Mouse (Mus musculus): ENCODE data around the gene Elmo1.

The Elmo1 gene

GRCm38 (mm10) chr13:20076521-20076920, 13.9 kb upstream of the Elmo1 start:
- no peaks in the 10 kb centered on the region for H3K36me3 ChIP-seq (ENCODE audit: control insufficient read depth, insufficient read depth, low read length, poor library complexity, severe bottlenecking)
- no peaks in the 10 kb centered on the region for H3K27me3 ChIP-seq (ENCODE audit: control insufficient read depth, insufficient read depth, low read length, poor library complexity, severe bottlenecking)
- no peak for DNase-seq (ENCODE audit: low read depth, low spot score)

- DNase-seq (ENCODE audit: low read depth, low spot score): no peak
- Histone ChIP-seq H3K27me3 (ENCODE audit: control insufficient read depth, insufficient read depth, low read length, poor library complexity, severe bottlenecking) (no peaks in the 10 kb centered on the region), H3K36me3 (ENCODE audit: control insufficient read depth, insufficient read depth, low read length, poor library complexity, severe bottlenecking) (no peaks in the 10 kb centered on the region)
These were observed 13.2 kb upstream of the Elmo1 start for GRCm38 (mm10) chr13:20077237-20077636.

GRCm38 (mm10) chr13:20090711-20091603, 561 bp downstream of the Elmo1 start:
- Histone ChIP-seq H3K36me3 (ENCODE audit: control insufficient read depth, insufficient read depth, low read length, poor library complexity, severe bottlenecking) (no peaks in the 10 kb centered on the region), H3K27me3 (ENCODE audit: control insufficient read depth, insufficient read depth, low read length, poor library complexity, severe bottlenecking) (no peaks in the 10 kb centered on the region)
- peak; percentile 72 for DNase-seq (ENCODE audit: low read depth, low spot score)

GRCm38 (mm10) chr13:20091604-20091926, 1.2 kb downstream of the Elmo1 start:
- no peaks in the 10 kb centered on the region for H3K27me3 ChIP-seq (ENCODE audit: control insufficient read depth, insufficient read depth, low read length, poor library complexity, severe bottlenecking)
- no peaks in the 10 kb centered on the region for H3K36me3 ChIP-seq (ENCODE audit: control insufficient read depth, insufficient read depth, low read length, poor library complexity, severe bottlenecking)
- DNase-seq (ENCODE audit: low read depth, low spot score): no peak

- no peaks in the 10 kb centered on the region for H3K27me3 ChIP-seq (ENCODE audit: control insufficient read depth, insufficient read depth, low read length, poor library complexity, severe bottlenecking)
- H3K36me3 ChIP-seq (ENCODE audit: control insufficient read depth, insufficient read depth, low read length, poor library complexity, severe bottlenecking): no peaks in the 10 kb centered on the region
- peak; percentile 20 for DNase-seq (ENCODE audit: low read depth, low spot score)
These were observed 1.9 kb downstream of the Elmo1 start for GRCm38 (mm10) chr13:20092301-20092700.

- no peaks in the 10 kb centered on the region for H3K36me3 ChIP-seq (ENCODE audit: control insufficient read depth, insufficient read depth, low read length, poor library complexity, severe bottlenecking)
These were observed 3.1 kb downstream of the Elmo1 start for GRCm38 (mm10) chr13:20093307-20094045.

GRCm38 (mm10) chr13:20094916-20095700, 4.7 kb downstream of the Elmo1 start:
- H3K27me3 ChIP-seq (ENCODE audit: control insufficient read depth, insufficient read depth, low read length, poor library complexity, severe bottlenecking): no peaks in the 10 kb centered on the region
- no peak for DNase-seq (ENCODE audit: low read depth, low spot score)
- no peaks in the 10 kb centered on the region for H3K36me3 ChIP-seq (ENCODE audit: control insufficient read depth, insufficient read depth, low read length, poor library complexity, severe bottlenecking)

More at GRCm38 (mm10) chr13:20093307-20094045, 3.1 kb downstream of the Elmo1 start:
- DNase-seq (ENCODE audit: low read depth, low spot score): peak; percentile 73
- no peaks in the 10 kb centered on the region for H3K27me3 ChIP-seq (ENCODE audit: control insufficient read depth, insufficient read depth, low read length, poor library complexity, severe bottlenecking)

- DNase-seq (ENCODE audit: low read depth, low spot score): no peak
- H3K36me3 ChIP-seq (ENCODE audit: control insufficient read depth, insufficient read depth, low read length, poor library complexity, severe bottlenecking): no peaks in the 10 kb centered on the region
- no peaks in the 10 kb centered on the region for H3K27me3 ChIP-seq (ENCODE audit: control insufficient read depth, insufficient read depth, low read length, poor library complexity, severe bottlenecking)
These were observed 6.7 kb downstream of the Elmo1 start for GRCm38 (mm10) chr13:20097006-20097617.

- Histone ChIP-seq H3K27me3 (ENCODE audit: control insufficient read depth, insufficient read depth, low read length, poor library complexity, severe bottlenecking) (no peaks in the 10 kb centered on the region), H3K36me3 (ENCODE audit: control insufficient read depth, insufficient read depth, low read length, poor library complexity, severe bottlenecking) (no peaks in the 10 kb centered on the region)
- peak; percentile 24 for DNase-seq (ENCODE audit: low read depth, low spot score)
These were observed 7.7 kb downstream of the Elmo1 start for GRCm38 (mm10) chr13:20097934-20098593.

GRCm38 (mm10) chr13:20098594-20098965, 8.2 kb downstream of the Elmo1 start:
- DNase-seq (ENCODE audit: low read depth, low spot score): peak; percentile 13

GRCm38 (mm10) chr13:20099546-20099945, 9.2 kb downstream of the Elmo1 start:
- no peaks in the 10 kb centered on the region for H3K36me3 ChIP-seq (ENCODE audit: control insufficient read depth, insufficient read depth, low read length, poor library complexity, severe bottlenecking)
- DNase-seq (ENCODE audit: low read depth, low spot score): peak; percentile 32
- H3K27me3 ChIP-seq (ENCODE audit: control insufficient read depth, insufficient read depth, low read length, poor library complexity, severe bottlenecking): no peaks in the 10 kb centered on the region

More at GRCm38 (mm10) chr13:20098594-20098965, 8.2 kb downstream of the Elmo1 start:
- no peaks in the 10 kb centered on the region for H3K27me3 ChIP-seq (ENCODE audit: control insufficient read depth, insufficient read depth, low read length, poor library complexity, severe bottlenecking)
- H3K36me3 ChIP-seq (ENCODE audit: control insufficient read depth, insufficient read depth, low read length, poor library complexity, severe bottlenecking): no peaks in the 10 kb centered on the region

GRCm38 (mm10) chr13:20100357-20100756, 10.0 kb downstream of the Elmo1 start:
- Histone ChIP-seq H3K36me3 (ENCODE audit: control insufficient read depth, insufficient read depth, low read length, poor library complexity, severe bottlenecking) (no peaks in the 10 kb centered on the region), H3K27me3 (ENCODE audit: control insufficient read depth, insufficient read depth, low read length, poor library complexity, severe bottlenecking) (no peaks in the 10 kb centered on the region)
- no peak for DNase-seq (ENCODE audit: low read depth, low spot score)

- H3K36me3 ChIP-seq (ENCODE audit: control insufficient read depth, insufficient read depth, low read length, poor library complexity, severe bottlenecking): no peaks in the 10 kb centered on the region
- no peak for DNase-seq (ENCODE audit: low read depth, low spot score)
- H3K27me3 ChIP-seq (ENCODE audit: control insufficient read depth, insufficient read depth, low read length, poor library complexity, severe bottlenecking): no peaks in the 10 kb centered on the region
These were observed 11.3 kb downstream of the Elmo1 start for GRCm38 (mm10) chr13:20101691-20102090.

- no peaks in the 10 kb centered on the region for H3K27me3 ChIP-seq (ENCODE audit: control insufficient read depth, insufficient read depth, low read length, poor library complexity, severe bottlenecking)
- no peaks in the 10 kb centered on the region for H3K36me3 ChIP-seq (ENCODE audit: control insufficient read depth, insufficient read depth, low read length, poor library complexity, severe bottlenecking)
- DNase-seq (ENCODE audit: low read depth, low spot score): no peak
These were observed 14.4 kb downstream of the Elmo1 start for GRCm38 (mm10) chr13:20104791-20105190.
